10 mouse cellular contexts compared by ENCODE assay signal in the genomic region with DNA sequence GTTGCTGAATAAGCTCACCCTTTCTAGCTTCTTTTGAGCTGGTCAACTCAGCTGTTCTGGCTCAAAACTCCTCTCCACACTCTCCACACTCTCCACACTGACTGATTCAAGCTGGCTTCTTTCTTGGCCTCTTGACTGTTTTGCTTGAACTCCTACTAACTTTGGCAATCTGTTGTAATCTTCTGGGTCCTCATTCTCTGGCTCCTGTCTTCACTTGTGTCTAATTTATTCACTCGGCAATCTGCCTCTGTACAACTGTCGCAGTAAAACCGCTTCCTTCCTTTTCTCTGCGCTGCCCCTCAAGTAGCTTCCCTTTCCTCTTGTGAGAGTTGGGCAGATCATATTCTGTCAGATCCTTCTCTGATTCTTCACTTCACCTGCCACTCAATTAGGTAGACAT. TPM values are rescaled to one million over a fixed set of nuclear protein-coding genes. Genes with fewer than 3 reads are reported as not detected.
A peak's percentile ranks its signal among the peaks of the same experiment; 100 is the strongest.
DNase-seq lines count a peak whose midpoint lies in the region; ATAC-seq and TF ChIP-seq lines count a peak whose summit lies in the region.
"Had no signal": no experiment of that assay in that cellular context is flagged by ENCODE, and none has a peak within 500 bp of the region (broad histone marks: within the 10 kb centered on the region; RNA-seq: fewer than 3 reads in every experiment).

No protein-coding gene starts in this region.

- no peak overlapping the region for H3K4me3 ChIP-seq in liver, embryonic 14.5 days (ENCODE audit: insufficient read depth in 1 of 2, low read depth in 2 of 2, low read length in 2 of 2)
- H3K4me3 ChIP-seq in forebrain, embryonic 10.5 days, result no peak overlapping the region

- no peak for TF ChIP-seq EP300 in liver, embryonic 14.5 days (IDR thresholded peaks at IDR 0.05; ENCODE audit: low read depth)

- H3K4me1 ChIP-seq in liver, embryonic 14.5 days (replicated peaks; ENCODE audit: control insufficient read depth in 2 of 2, insufficient read depth in 2 of 2, low read length in 1 of 2), result peaks cover 20 to 23% of the 10 kb centered on the region in 2 experiments
- peaks cover 28% of the 10 kb centered on the region for H3K4me1 ChIP-seq in forebrain, embryonic 10.5 days

- no peaks in the 10 kb centered on the region for H3K27me3 ChIP-seq in liver, embryonic 14.5 days (ENCODE audit: control insufficient read depth, insufficient read depth, low read length)
- no peaks in the 10 kb centered on the region for H3K27me3 ChIP-seq in forebrain, embryonic 10.5 days (ENCODE audit: poor library complexity, severe bottlenecking)

- DNase-seq in lung, postnatal 25 days (ENCODE audit: low spot score), result peak; percentile 30
- no peak for DNase-seq in lung, postnatal 4 days
- DNase-seq in adipocyte (ENCODE audit: low spot score), result peak; percentile 36
- peak in 1 of 3 experiments; percentile 33 for DNase-seq in liver, embryonic 14.5 days (ENCODE audit: low read depth in 3 of 3, low spot score in 3 of 3)
- DNase-seq in thymus, postnatal 25 days, result peak; percentile 47
- no peak for DNase-seq in kidney, adult 11 months
- DNase-seq in forebrain, embryonic 10.5 days (ENCODE audit: extremely low spot score, low spot score), result no peak
- DNase-seq: embryo, embryonic 11 days had no signal

- no peak overlapping the region for H3K4me2 ChIP-seq in liver, embryonic 14.5 days (ENCODE audit: low read depth)

- H3K27ac ChIP-seq in liver, embryonic 14.5 days, result peak overlapping the region; percentile 30; the same call in 1 of the 2 replicates
- no peak overlapping the region for H3K27ac ChIP-seq in forebrain, embryonic 10.5 days

- no peak for TF ChIP-seq CTCF in liver, embryonic 14.5 days (IDR thresholded peaks at IDR 0.05; ENCODE audit: low read depth)

- no peak for ATAC-seq in liver, embryonic 14.5 days (ENCODE audit: insufficient read depth)
- ATAC-seq: forebrain, embryonic 14.5 days had no signal

- no peak overlapping the region for H3K9ac ChIP-seq in liver, embryonic 14.5 days (replicated peaks)

- 41% methylated on average over 4 of the region's 4 CpGs for WGBS in liver, embryonic 14.5 days (ENCODE audit: insufficient replicate concordance)
- WGBS in forebrain, embryonic 10.5 days, result 95% methylated on average over 4 of the region's 4 CpGs

- H3K36me3 ChIP-seq in liver, embryonic 14.5 days (replicated peaks; ENCODE audit: control insufficient read depth, insufficient read depth, low read depth), result peaks cover 13% of the 10 kb centered on the region
- H3K36me3 ChIP-seq in forebrain, embryonic 10.5 days (replicated peaks), result peaks cover 22% of the 10 kb centered on the region

- H3K9me3 ChIP-seq in liver, embryonic 14.5 days (ENCODE audit: control insufficient read depth, low read length), result no peaks in the 10 kb centered on the region
- no peaks in the 10 kb centered on the region for H3K9me3 ChIP-seq in forebrain, embryonic 10.5 days

RNA-seq across cellular contexts. Expression of a gene that starts 1.9 kb away (rescaled TPM):
- 55.1 and 63.6 TPM in 2 replicates for polyA plus RNA-seq in liver, embryonic 14.5 days (2012; rRNA removed)
- 27.7 and 30.4 TPM in 2 replicates for polyA plus RNA-seq in liver, embryonic 14.5 days (2014; fragmentation: Nextera tagmentation; extraction: Ambion mirVana)
- polyA plus RNA-seq in forebrain, embryonic 10.5 days (2016; fragmentation: Nextera tagmentation; extraction: Ambion mirVana), result 71.2 and 80.0 TPM in 2 replicates

RNA-seq across cellular contexts. Expression of a gene that starts 10.7 kb away (rescaled TPM):
- not detected in 2 replicates for polyA plus RNA-seq in liver, embryonic 14.5 days (2012; rRNA removed)
- not detected in 2 replicates for polyA plus RNA-seq in liver, embryonic 14.5 days (2014; fragmentation: Nextera tagmentation; extraction: Ambion mirVana)
- polyA plus RNA-seq in forebrain, embryonic 10.5 days (2016; fragmentation: Nextera tagmentation; extraction: Ambion mirVana), result not detected in 2 replicates
- polyA plus RNA-seq: forebrain, embryonic 14.5 days; limb, embryonic 14.5 days had no signal

RNA-seq across cellular contexts. Expression of a gene that starts 21.9 kb away (rescaled TPM):
- polyA plus RNA-seq in liver, embryonic 14.5 days (2012; rRNA removed), result 2.3 and 4.0 TPM in 2 replicates
- 6.2 and 6.4 TPM in 2 replicates for polyA plus RNA-seq in liver, embryonic 14.5 days (2014; fragmentation: Nextera tagmentation; extraction: Ambion mirVana)
- 6.2 and 7.1 TPM in 2 replicates for polyA plus RNA-seq in forebrain, embryonic 10.5 days (2016; fragmentation: Nextera tagmentation; extraction: Ambion mirVana)

RNA-seq across cellular contexts. Expression of a gene that starts 30.6 kb away (rescaled TPM):
- 0.04 and 0.14 TPM in 2 replicates for polyA plus RNA-seq in liver, embryonic 14.5 days (2012; rRNA removed)
- not detected in 2 replicates for polyA plus RNA-seq in liver, embryonic 14.5 days (2014; fragmentation: Nextera tagmentation; extraction: Ambion mirVana)
- polyA plus RNA-seq in forebrain, embryonic 10.5 days (2016; fragmentation: Nextera tagmentation; extraction: Ambion mirVana), result 5.4 and 5.6 TPM in 2 replicates

Comparison
In these comparisons a context has a peak if more than half of its experiments do, and no peak if none do; other contexts are left out.
1. DNase-seq: peak in lung, postnatal 25 days (single experiment), adipocyte (single experiment) and thymus, postnatal 25 days (single experiment); none in lung, postnatal 4 days (0 of 2), kidney, adult 11 months (single experiment) and forebrain, embryonic 10.5 days (single experiment).